Mouse (Mus musculus) bone marrow, adult 2 months (tissue): ENCODE data around the gene Ranbp17.

ENCODE experiments used
- CTCF ChIP-seq: fragments of 200-500 bp; IDR thresholded peaks from 2 replicates; pipeline ENCODE4 v1.5.1; 2011; ENCODE audit warnings: low read length, control low read depth; ENCODE audit not compliant: control insufficient read depth, insufficient read depth
- POLR2A ChIP-seq: fragments of 200-500 bp; IDR thresholded peaks from 2 replicates; pipeline ENCODE4 v1.6.1; 2011; ENCODE audit warnings: low read depth, mild to moderate bottlenecking, control low read depth, low read length, borderline replicate concordance; ENCODE audit not compliant: control insufficient read depth

- no peak for TF ChIP-seq CTCF
- TF ChIP-seq POLR2A: no peak
Measured at GRCm38 (mm10) chr11:33309566-33309965, 204.0 kb downstream of the Ranbp17 start.
